Mouse (Mus musculus) lung, postnatal 0 days (tissue): ENCODE measurements around the gene Rrp9. TPM values are rescaled to one million over a fixed set of nuclear protein-coding genes. Genes with fewer than 3 reads are reported as not detected.
A peak's percentile ranks its signal among the peaks of the same experiment; 100 is the strongest.

ENCODE experiments used
- ATAC-seq: fragments of 200-750 bp; cut with Nextera tagmentation; 2 replicates; pipeline ENCODE4 v1.8.0; 2017; ENCODE audit warnings: moderate library complexity
- DNase-seq: peaks from one replicate; pipeline ENCODE4 v3.0.0-alpha.2; 2016; ENCODE audit warnings: low spot score
- H3K27ac ChIP-seq: fragments of 300-500 bp; sonication (generic); 2 replicates; pipeline ENCODE4 v1.5.1; 2014; ENCODE audit warnings: antibody characterized with exemption, mild to moderate bottlenecking, low read length, mixed read lengths
- H3K27me3 ChIP-seq: fragments of 300-500 bp; sonication (generic); replicated peaks from 2 replicates; pipeline ENCODE4 v1.6.1; 2014; ENCODE audit warnings: low read length, mixed read lengths; ENCODE audit not compliant: insufficient read depth
- H3K36me3 ChIP-seq: fragments of 300-500 bp; sonication (generic); 2 replicates; pipeline ENCODE4 v1.6.1; 2014; ENCODE audit warnings: low read length, mixed read lengths; ENCODE audit not compliant: insufficient read depth
- H3K4me1 ChIP-seq: fragments of 300-500 bp; sonication (generic); 2 replicates; pipeline ENCODE4 v1.6.1; 2014; ENCODE audit warnings: antibody characterized with exemption, low read depth, low read length, mixed read lengths; ENCODE audit not compliant: insufficient read depth
- H3K4me2 ChIP-seq: fragments of 300-500 bp; sonication (generic); replicated peaks from 2 replicates; pipeline ENCODE4 v1.6.1; 2014; ENCODE audit warnings: low read depth, mild to moderate bottlenecking, low read length, moderate library complexity, mixed read lengths
- H3K4me3 ChIP-seq: fragments of 300-500 bp; sonication (generic); 2 replicates; pipeline ENCODE4 v1.5.1; 2014; ENCODE audit warnings: low read depth, low read length
- H3K9ac ChIP-seq: fragments of 300-500 bp; sonication (generic); replicated peaks from 2 replicates; pipeline ENCODE4 v1.6.1; 2014; ENCODE audit warnings: low read depth, mild to moderate bottlenecking
- H3K9me3 ChIP-seq: fragments of 300-500 bp; sonication (generic); 2 replicates; pipeline ENCODE4 v1.6.1; 2016; ENCODE audit warnings: low read length, mixed read lengths
- CTCF ChIP-seq: IDR thresholded peaks from 2 replicates; pipeline ENCODE4 v1.5.1; 2016; ENCODE audit warnings: antibody characterized with exemption, mild to moderate bottlenecking
- EP300 ChIP-seq: IDR thresholded peaks from 2 replicates; pipeline ENCODE4 v1.6.1; 2016; ENCODE audit warnings: antibody characterized with exemption, mild to moderate bottlenecking, control low read depth
- WGBS: fragments of 180-500 bp; shearing (Covaris S2); extraction: QIAGEN DNeasy Blood & Tissue Kit; methylation state at CpG from one replicate; pipeline ENCODE4 v1.1.7; 2014; 5-methylcytosine and 5-hydroxymethylcytosine counted together
- polyA plus RNA-seq: library from polyadenylated mRNA; unstranded; fragments of >200 nt; fragmentation: Nextera tagmentation; extraction: Ambion mirVana; gene quantifications from 2 replicates; pipeline ENCODE4 v1.2.1, GENCODE M21; 2015

Gene Rrp9
- polyA plus RNA-seq, 1 experiment from 2014 or later = 19.4 TPM

GRCm38 (mm10) chr9:106475046-106475445 is 717 bp upstream of the Rrp9 start:
- Histone ChIP-seq H3K4me2 (peak overlapping the region; percentile 40; the same call in 1 of the 2 replicates), H3K9ac (no peak overlapping the region), H3K4me1 (peaks cover 28% of the 10 kb centered on the region), H3K27ac (peak overlapping the region; percentile 85; the same call in 1 of the 2 replicates), H3K36me3 (no peaks in the 10 kb centered on the region), H3K4me3 (no peak overlapping the region), H3K9me3 (no peaks in the 10 kb centered on the region), H3K27me3 (no peaks in the 10 kb centered on the region)
- WGBS = 70% methylated on average over 7 of the region's 7 CpGs
- DNase-seq (no peak), ATAC-seq (no peak)
- TF ChIP-seq EP300 (no peak), CTCF (no peak)

- Histone ChIP-seq H3K9me3 (no peaks in the 10 kb centered on the region), H3K27ac (peak overlapping the region; percentile 85), H3K4me3 (peak overlapping the region; percentile 30), H3K36me3 (no peaks in the 10 kb centered on the region), H3K9ac (0 out of 2 replicates have a peak overlapping the region, but pooled peaks have one; percentile 19), H3K27me3 (no peaks in the 10 kb centered on the region), H3K4me1 (peaks cover 28% of the 10 kb centered on the region), H3K4me2 (peak overlapping the region; percentile 40)
- DNase-seq = peak; percentile 93
- no peak for TF ChIP-seq CTCF
- peak; percentile 63 for TF ChIP-seq EP300
- ATAC-seq = peak; percentile 67
- 15% methylated on average over 16 of the region's 16 CpGs for WGBS
These were observed 500 bp downstream of the Rrp9 start for GRCm38 (mm10) chr9:106476002-106476923.

DNA sequence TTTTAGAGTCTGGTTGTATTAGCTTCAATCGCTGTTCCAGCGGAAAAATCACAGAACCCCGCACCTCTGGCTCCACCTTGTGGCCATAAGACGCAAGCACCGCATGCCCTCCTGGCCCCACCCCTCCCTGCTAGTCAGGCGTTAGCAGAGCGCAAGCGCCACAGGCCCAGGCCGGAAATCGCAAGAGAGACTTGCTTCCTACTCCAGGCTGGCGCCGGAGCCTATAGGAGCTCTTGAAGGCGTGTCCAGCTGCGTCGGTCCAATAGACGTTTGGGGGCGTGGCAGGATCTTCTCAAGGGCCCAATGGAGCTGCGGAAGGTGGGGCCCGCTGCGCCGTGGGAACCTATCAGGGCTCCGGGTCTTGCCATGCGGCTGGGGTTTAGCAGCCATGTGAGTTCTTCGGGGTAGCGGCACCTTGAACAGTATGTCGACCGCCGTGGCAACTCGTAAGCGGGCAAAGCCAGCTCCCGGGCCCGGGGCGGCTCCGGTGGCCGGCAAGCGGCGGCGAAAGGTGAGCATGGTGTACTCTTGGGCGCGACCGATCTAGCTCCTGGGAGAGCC is 1.2 kb downstream of the Rrp9 start, which contains the start of gene Parp3:
TSS of gene Parp3 (minus strand) at position 26 of the 561 bp plus-strand sequence.
- Histone ChIP-seq H3K9ac (peak within 1 kb of the TSS; percentile 41), H3K4me2 (peak within 1 kb of the TSS; percentile 91), H3K4me3 (peak within 1 kb of the TSS; percentile 48), H3K36me3 (no peaks in the 10 kb centered on the region; the same call in 1 of the 2 replicates), H3K27me3 (no peaks in the 10 kb centered on the region), H3K9me3 (no peaks in the 10 kb centered on the region), H3K4me1 (peaks cover 28% of the 10 kb centered on the region), H3K27ac (peak within 1 kb of the TSS; percentile 85)
- ATAC-seq (peak; percentile 97), DNase-seq (peak; percentile 100)
- under 1% methylated on average over 41 of the region's 41 CpGs for WGBS
- TF ChIP-seq CTCF (peak; percentile 98), EP300 (no peak)

- H3K27me3 ChIP-seq = no peaks in the 10 kb centered on the region
- H3K4me3 ChIP-seq = peak overlapping the region; percentile 48
- no peak for ATAC-seq
- under 1% methylated on average over 16 of the region's 16 CpGs for WGBS
- no peaks in the 10 kb centered on the region; the same call in 1 of the 2 replicates for H3K36me3 ChIP-seq
- DNase-seq = no peak
- H3K9ac ChIP-seq = peak overlapping the region; percentile 41
- peak overlapping the region; percentile 91 for H3K4me2 ChIP-seq
- H3K9me3 ChIP-seq = no peaks in the 10 kb centered on the region
- H3K4me1 ChIP-seq = peaks cover 28% of the 10 kb centered on the region
- H3K27ac ChIP-seq = no peak overlapping the region; the same call in 1 of the 2 replicates
- no peak for TF ChIP-seq EP300
- no peak for TF ChIP-seq CTCF
These were observed 1.9 kb downstream of the Rrp9 start for GRCm38 (mm10) chr9:106477649-106478048.

DNA sequence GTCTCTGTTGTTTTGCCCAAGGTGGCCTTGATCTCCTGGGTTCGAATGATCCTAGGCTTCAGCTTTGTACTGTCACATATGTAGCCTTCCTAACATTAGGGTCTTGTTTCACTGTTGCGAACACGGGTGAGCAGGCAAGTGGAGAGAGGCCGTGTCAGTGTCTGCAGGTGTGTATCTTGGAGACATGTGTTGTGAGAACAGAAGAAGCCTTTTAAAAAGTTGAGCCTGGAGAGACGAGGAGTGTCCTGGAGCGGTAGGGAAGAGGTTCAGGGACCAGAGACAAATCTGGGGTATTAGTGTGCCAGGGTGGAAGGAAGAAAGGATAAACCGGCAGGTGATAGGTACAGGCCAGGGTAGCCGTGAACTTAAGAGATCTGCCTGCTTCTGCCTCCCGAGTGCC is 2.3 kb downstream of the Rrp9 start:
- TF ChIP-seq CTCF (no peak), EP300 (no peak)

GRCm38 (mm10) chr9:106480541-106480940 is 4.8 kb downstream of the Rrp9 start:
- Histone ChIP-seq H3K9me3 (no peaks in the 10 kb centered on the region), H3K36me3 (peaks cover 10% of the 10 kb centered on the region; the same call in 1 of the 2 replicates), H3K4me1 (peaks cover 12% of the 10 kb centered on the region; the same call in 1 of the 2 replicates), H3K27me3 (no peaks in the 10 kb centered on the region), H3K4me3 (no peak overlapping the region), H3K9ac (no peak overlapping the region), H3K4me2 (no peak overlapping the region), H3K27ac (no peak overlapping the region)
- TF ChIP-seq CTCF = no peak
- TF ChIP-seq EP300 = no peak
- ATAC-seq (no peak), DNase-seq (no peak)
- WGBS = 94% methylated on average over 7 of the region's 7 CpGs

More for the DNA sequence above, 2.3 kb downstream of the Rrp9 start:
- no peak overlapping the region for H3K27ac ChIP-seq
- no peaks in the 10 kb centered on the region for H3K9me3 ChIP-seq
- WGBS = 78% methylated on average over 9 of the region's 9 CpGs
- peak overlapping the region; percentile 41; the same call in 1 of the 2 replicates for H3K9ac ChIP-seq
- H3K4me2 ChIP-seq = peak overlapping the region; percentile 91; the same call in 1 of the 2 replicates
- DNase-seq (no peak), ATAC-seq (no peak)
- peaks cover 28% of the 10 kb centered on the region for H3K4me1 ChIP-seq
- H3K4me3 ChIP-seq = no peak overlapping the region; the same call in 1 of the 2 replicates
- no peaks in the 10 kb centered on the region; the same call in 1 of the 2 replicates for H3K36me3 ChIP-seq
- H3K27me3 ChIP-seq = no peaks in the 10 kb centered on the region
